Mouse (Mus musculus) olfactory bulb, adult 2 months (tissue): ENCODE data around the gene P2rx2.

Source experiments
- CTCF ChIP-seq: fragments of 200-500 bp; IDR thresholded peaks from 2 replicates; pipeline ENCODE4 v1.5.1; 2012; ENCODE audit warnings: low read depth, mild to moderate bottlenecking, low read length, moderate library complexity; ENCODE audit not compliant: insufficient read depth
- POLR2A ChIP-seq: fragments of 200-500 bp; IDR thresholded peaks from 2 replicates; pipeline ENCODE4 v1.6.1; 2012; ENCODE audit warnings: mild to moderate bottlenecking, low read depth, low read length, moderate library complexity; ENCODE audit not compliant: insufficient read depth

- TF ChIP-seq POLR2A (no peak), CTCF (no peak)
Measured at GRCm38 (mm10) chr5:110354716-110355115, 11.7 kb upstream of the P2rx2 start.
